Mouse (Mus musculus) lung, postnatal 0 days (tissue): ENCODE results near the gene Myo1b. TPM values are rescaled to one million over a fixed set of nuclear protein-coding genes. Genes with fewer than 3 reads are reported as not detected.

Experiments used
- ATAC-seq: fragments of 200-750 bp; cut with Nextera tagmentation; 2 replicates; pipeline ENCODE4 v1.8.0; 2017; ENCODE audit warnings: moderate library complexity
- DNase-seq: peaks from one replicate; pipeline ENCODE4 v3.0.0-alpha.2; 2016; ENCODE audit warnings: low spot score
- H3K27ac ChIP-seq: fragments of 300-500 bp; sonication (generic); 2 replicates; pipeline ENCODE4 v1.5.1; 2014; ENCODE audit warnings: antibody characterized with exemption, mild to moderate bottlenecking, low read length, mixed read lengths
- H3K27me3 ChIP-seq: fragments of 300-500 bp; sonication (generic); replicated peaks from 2 replicates; pipeline ENCODE4 v1.6.1; 2014; ENCODE audit warnings: low read length, mixed read lengths; ENCODE audit not compliant: insufficient read depth
- H3K36me3 ChIP-seq: fragments of 300-500 bp; sonication (generic); 2 replicates; pipeline ENCODE4 v1.6.1; 2014; ENCODE audit warnings: low read length, mixed read lengths; ENCODE audit not compliant: insufficient read depth
- H3K4me1 ChIP-seq: fragments of 300-500 bp; sonication (generic); 2 replicates; pipeline ENCODE4 v1.6.1; 2014; ENCODE audit warnings: antibody characterized with exemption, low read depth, low read length, mixed read lengths; ENCODE audit not compliant: insufficient read depth
- H3K4me2 ChIP-seq: fragments of 300-500 bp; sonication (generic); replicated peaks from 2 replicates; pipeline ENCODE4 v1.6.1; 2014; ENCODE audit warnings: low read depth, mild to moderate bottlenecking, low read length, moderate library complexity, mixed read lengths
- H3K4me3 ChIP-seq: fragments of 300-500 bp; sonication (generic); 2 replicates; pipeline ENCODE4 v1.5.1; 2014; ENCODE audit warnings: low read depth, low read length
- H3K9ac ChIP-seq: fragments of 300-500 bp; sonication (generic); replicated peaks from 2 replicates; pipeline ENCODE4 v1.6.1; 2014; ENCODE audit warnings: low read depth, mild to moderate bottlenecking
- H3K9me3 ChIP-seq: fragments of 300-500 bp; sonication (generic); 2 replicates; pipeline ENCODE4 v1.6.1; 2016; ENCODE audit warnings: low read length, mixed read lengths
- CTCF ChIP-seq: IDR thresholded peaks from 2 replicates; pipeline ENCODE4 v1.5.1; 2016; ENCODE audit warnings: antibody characterized with exemption, mild to moderate bottlenecking
- EP300 ChIP-seq: IDR thresholded peaks from 2 replicates; pipeline ENCODE4 v1.6.1; 2016; ENCODE audit warnings: antibody characterized with exemption, mild to moderate bottlenecking, control low read depth
- WGBS: fragments of 180-500 bp; shearing (Covaris S2); extraction: QIAGEN DNeasy Blood & Tissue Kit; methylation state at CpG from one replicate; pipeline ENCODE4 v1.1.7; 2014; 5-methylcytosine and 5-hydroxymethylcytosine counted together
- polyA plus RNA-seq: library from polyadenylated mRNA; unstranded; fragments of >200 nt; fragmentation: Nextera tagmentation; extraction: Ambion mirVana; gene quantifications from 2 replicates; pipeline ENCODE4 v1.2.1, GENCODE M21; 2015

Gene Myo1b
- polyA plus RNA-seq, 1 experiment from 2014 or later, result 108 TPM

DNA sequence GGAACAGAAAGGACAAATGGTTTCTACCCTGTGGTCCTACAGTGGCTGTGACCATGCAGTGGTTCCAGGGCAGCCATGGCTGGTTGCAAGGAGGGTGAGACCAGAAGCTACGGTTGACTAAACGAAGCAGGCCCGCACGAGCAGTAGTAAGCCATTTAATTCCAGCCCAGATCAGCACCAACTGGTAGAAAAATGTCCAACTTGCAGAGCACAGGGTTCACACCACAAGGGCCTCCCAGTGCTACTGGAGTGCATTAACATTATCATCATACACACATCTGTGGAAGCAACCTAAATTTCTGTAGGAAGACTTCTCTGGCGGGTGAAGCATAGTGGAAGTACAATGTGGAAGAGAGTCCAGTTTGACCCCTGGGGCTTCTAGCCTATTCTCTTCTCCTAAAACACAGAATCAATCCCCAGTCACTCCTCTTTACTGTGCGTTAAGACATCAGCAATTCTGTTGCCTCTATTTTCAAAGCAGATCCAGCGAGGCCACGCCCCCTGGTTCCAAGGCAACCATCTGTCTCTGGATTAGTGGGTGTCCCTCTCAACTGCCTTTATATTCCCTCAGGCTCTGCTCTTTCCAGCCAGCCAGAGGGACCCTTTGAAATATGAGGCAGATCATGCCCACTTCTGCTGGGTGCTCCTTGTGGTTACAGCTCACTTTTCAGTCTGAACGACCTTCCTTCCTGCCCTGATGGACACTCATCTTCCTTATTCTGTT lies 120.1 kb downstream of the Myo1b start:
- no peak for ATAC-seq
- DNase-seq, result no peak

DNA sequence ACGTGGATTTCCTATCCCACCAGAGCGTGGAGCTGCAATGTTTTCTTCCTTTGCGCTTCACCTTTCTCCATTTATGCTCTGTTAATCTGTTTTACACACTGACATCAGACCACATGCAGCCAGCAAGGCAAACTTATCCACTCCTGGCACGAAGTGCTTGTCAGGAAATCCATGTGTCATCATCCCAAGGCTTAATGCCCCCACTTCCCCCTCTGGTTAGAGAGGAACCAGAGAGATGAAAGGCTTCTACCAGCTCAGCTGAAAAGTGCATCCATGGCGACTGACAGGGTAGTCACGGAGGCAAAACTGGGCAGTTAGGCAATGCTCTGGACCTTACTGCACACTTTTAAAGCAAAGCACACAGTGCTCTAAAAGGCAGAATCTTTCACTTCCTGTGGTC lies 126.6 kb downstream of the Myo1b start:
- WGBS, result 37% methylated on average over 6 of the region's 6 CpGs
- DNase-seq, result peak; percentile 43
- Histone ChIP-seq H3K4me1 (no peaks in the 10 kb centered on the region), H3K9me3 (no peaks in the 10 kb centered on the region), H3K9ac (no peak overlapping the region), H3K4me3 (no peak overlapping the region), H3K4me2 (no peak overlapping the region), H3K27ac (no peak overlapping the region), H3K36me3 (peaks cover 17% of the 10 kb centered on the region; the same call in 1 of the 2 replicates), H3K27me3 (no peaks in the 10 kb centered on the region)
- peak; percentile 43; the same call in 1 of the 2 replicates for ATAC-seq
- TF ChIP-seq EP300, result no peak
- no peak for TF ChIP-seq CTCF

More for the DNA sequence above, 120.1 kb downstream of the Myo1b start:
- Histone ChIP-seq H3K4me1 (no peaks in the 10 kb centered on the region), H3K27ac (no peak overlapping the region), H3K36me3 (peaks cover 27% of the 10 kb centered on the region; the same call in 1 of the 2 replicates), H3K4me2 (no peak overlapping the region), H3K9ac (no peak overlapping the region), H3K9me3 (no peaks in the 10 kb centered on the region), H3K4me3 (no peak overlapping the region), H3K27me3 (no peaks in the 10 kb centered on the region)
- no peak for TF ChIP-seq CTCF
- no peak for TF ChIP-seq EP300
- 85% methylated on average over 9 of the region's 9 CpGs for WGBS

DNA sequence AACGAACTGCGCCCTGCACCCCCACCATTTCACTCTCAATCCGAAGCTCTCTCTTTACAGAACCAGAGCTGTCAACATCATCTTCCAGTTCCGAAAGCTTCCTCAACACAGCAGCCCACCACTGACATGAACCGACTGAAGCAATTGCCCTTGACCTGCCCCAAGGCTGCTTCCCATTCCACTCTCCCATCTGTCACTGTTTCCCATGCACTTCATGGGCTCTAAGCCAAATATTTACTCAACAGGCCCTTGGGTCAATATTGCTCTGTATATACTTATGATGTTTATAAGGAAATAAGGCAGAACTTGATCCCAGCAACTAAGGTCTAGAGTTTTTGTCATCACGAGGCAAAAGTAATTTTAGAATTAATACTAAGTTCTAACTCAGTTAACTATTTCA lies 133.8 kb downstream of the Myo1b start:
- Histone ChIP-seq H3K9me3 (no peaks in the 10 kb centered on the region), H3K4me2 (no peak overlapping the region), H3K27me3 (no peaks in the 10 kb centered on the region), H3K4me3 (no peak overlapping the region), H3K4me1 (no peaks in the 10 kb centered on the region; the same call in 1 of the 2 replicates), H3K27ac (no peak overlapping the region), H3K36me3 (peaks cover 18% of the 10 kb centered on the region), H3K9ac (no peak overlapping the region)
- TF ChIP-seq CTCF (no peak), EP300 (no peak; the same call in 1 of the 2 replicates)
- ATAC-seq (peak; percentile 72), DNase-seq (peak; percentile 57)
- 37% methylated on average over 6 of the region's 6 CpGs for WGBS

DNA sequence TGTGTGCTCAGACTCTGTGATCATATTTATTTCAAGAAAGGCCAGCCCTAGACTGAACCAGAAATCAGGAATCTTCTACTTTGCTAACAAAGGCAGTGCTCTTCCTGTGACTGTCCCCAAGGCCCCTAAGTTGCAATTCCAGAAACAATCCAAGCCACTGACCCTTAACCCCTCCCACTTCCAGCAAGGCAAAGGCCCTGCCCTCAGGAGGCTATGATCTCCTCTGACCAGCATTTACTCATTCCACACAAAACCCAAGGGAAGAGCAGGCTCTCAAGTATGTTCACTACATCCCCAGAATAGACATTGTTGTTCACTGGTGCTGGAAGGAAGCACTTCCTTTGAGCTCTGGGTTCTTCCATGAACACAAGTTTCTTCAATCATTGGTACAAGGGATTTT lies 135.5 kb downstream of the Myo1b start:
- no peak overlapping the region for H3K27ac ChIP-seq
- no peaks in the 10 kb centered on the region; the same call in 1 of the 2 replicates for H3K4me1 ChIP-seq
- H3K9me3 ChIP-seq, result no peaks in the 10 kb centered on the region
- H3K27me3 ChIP-seq, result no peaks in the 10 kb centered on the region
- ATAC-seq (no peak), DNase-seq (no peak)
- H3K4me3 ChIP-seq, result no peak overlapping the region
- no peak for TF ChIP-seq EP300
- no peak for TF ChIP-seq CTCF
- peaks cover 26% of the 10 kb centered on the region for H3K36me3 ChIP-seq
- no peak overlapping the region for H3K4me2 ChIP-seq
- H3K9ac ChIP-seq, result no peak overlapping the region

DNA sequence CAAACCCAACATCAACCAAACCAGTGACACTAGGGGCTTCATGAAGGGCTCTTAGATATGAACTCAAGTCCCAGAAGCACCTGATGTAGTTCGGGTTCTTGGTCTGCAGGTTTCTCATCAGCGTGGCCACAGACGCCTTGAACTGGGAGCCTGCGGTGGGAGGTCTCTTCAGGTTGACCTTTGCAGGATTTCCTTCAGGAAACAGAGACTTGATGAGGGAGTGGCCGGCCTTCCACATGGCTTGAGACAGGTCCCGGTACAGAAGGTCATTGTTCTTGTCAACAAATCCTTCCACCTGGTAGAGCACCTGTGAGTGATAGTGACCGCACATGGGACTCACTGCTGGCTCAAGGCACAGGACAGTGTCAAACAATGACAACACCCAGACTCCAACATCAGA lies 137.6 kb downstream of the Myo1b start:
- no peak overlapping the region for H3K4me2 ChIP-seq
- 85% methylated on average over 7 of the region's 7 CpGs for WGBS
- ATAC-seq, result no peak
- H3K27ac ChIP-seq, result no peak overlapping the region
- H3K9ac ChIP-seq, result no peak overlapping the region
- H3K9me3 ChIP-seq, result no peaks in the 10 kb centered on the region
- no peak for TF ChIP-seq CTCF
- TF ChIP-seq EP300, result no peak
- DNase-seq, result no peak
- H3K27me3 ChIP-seq, result no peaks in the 10 kb centered on the region
- H3K4me1 ChIP-seq, result no peaks in the 10 kb centered on the region; the same call in 1 of the 2 replicates
- no peak overlapping the region for H3K4me3 ChIP-seq
- H3K36me3 ChIP-seq, result peaks cover 41% of the 10 kb centered on the region

DNA sequence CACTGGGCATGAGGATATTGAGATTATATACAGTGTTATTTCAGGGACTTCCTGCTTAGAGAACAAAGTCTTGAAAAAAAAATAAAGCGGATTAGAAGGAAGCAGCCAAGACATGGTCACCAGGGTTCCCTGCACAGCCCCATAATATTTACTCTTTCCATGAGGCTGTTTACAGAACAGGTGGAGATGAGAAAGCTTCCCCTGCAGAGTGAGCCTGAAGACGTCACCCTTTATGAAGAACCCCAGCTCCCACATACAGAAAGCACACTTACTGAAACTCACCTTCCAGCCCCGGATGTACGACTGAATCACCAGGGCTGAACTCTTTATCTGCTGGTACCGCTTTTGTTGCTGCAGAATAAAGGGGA lies 145.4 kb downstream of the Myo1b start:
- H3K27ac ChIP-seq, result no peak overlapping the region
- no peak for DNase-seq
- H3K4me3 ChIP-seq, result no peak overlapping the region
- H3K4me1 ChIP-seq, result no peaks in the 10 kb centered on the region
- no peak for TF ChIP-seq CTCF
- no peak for TF ChIP-seq EP300
- no peaks in the 10 kb centered on the region for H3K27me3 ChIP-seq
- ATAC-seq, result peak; percentile 44; the same call in 1 of the 2 replicates
- 78% methylated on average over 5 of the region's 5 CpGs for WGBS
- H3K9ac ChIP-seq, result no peak overlapping the region
- H3K9me3 ChIP-seq, result no peaks in the 10 kb centered on the region
- no peak overlapping the region for H3K4me2 ChIP-seq
- peaks cover 36% of the 10 kb centered on the region for H3K36me3 ChIP-seq
